Mouse (Mus musculus): Measurements from ENCODE around the gene Tnfaip3. TPM values are rescaled to one million over a fixed set of nuclear protein-coding genes. Genes with fewer than 3 reads are reported as not detected.

Tnfaip3 gene
- polyA plus RNA-seq, 1 experiment from 2014 or later = 4.0 TPM

DNA sequence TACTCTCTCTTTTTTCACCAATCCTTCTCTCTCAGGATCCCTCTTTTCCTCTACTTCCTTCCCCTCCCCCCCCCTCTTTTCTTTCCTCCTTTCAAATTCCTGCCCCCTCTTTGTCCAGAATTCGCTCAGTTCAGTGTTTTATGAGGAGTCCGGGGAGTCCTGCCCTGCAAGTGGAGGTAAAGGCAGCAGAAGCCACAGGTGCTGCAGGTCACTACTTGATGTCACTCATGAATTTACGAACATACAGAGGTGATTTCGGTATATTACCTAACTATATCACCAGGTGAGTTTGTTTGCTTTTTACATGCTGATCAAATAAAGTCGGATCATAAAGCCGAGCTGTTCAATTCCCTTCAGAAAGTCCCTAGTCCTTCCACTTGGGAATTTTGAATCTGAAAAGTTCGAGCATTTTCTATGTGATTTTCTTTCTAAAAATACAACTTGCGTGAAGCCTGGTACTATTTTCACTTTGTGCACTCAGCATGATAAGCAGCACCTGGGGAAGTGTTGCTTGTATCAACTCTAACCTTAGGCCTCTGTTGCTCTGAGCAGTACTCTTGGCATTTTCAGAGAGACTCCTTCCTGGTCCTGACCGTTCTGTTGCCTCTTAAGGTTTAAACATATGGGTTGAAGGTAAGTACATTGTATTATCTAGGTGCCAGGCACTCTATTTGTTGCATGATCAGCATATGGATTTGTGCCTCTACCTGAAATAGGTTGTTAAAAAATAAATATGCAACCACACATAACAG lies 29.5 kb upstream of the Tnfaip3 start:
- no peaks in the 10 kb centered on the region for H3K27me3 ChIP-seq (ENCODE audit: control insufficient read depth, insufficient read depth, low read length)
- no peaks in the 10 kb centered on the region for H3K4me1 ChIP-seq (ENCODE audit: control insufficient read depth, insufficient read depth, low read length)
- no peak overlapping the region for H3K27ac ChIP-seq (ENCODE audit: low read length)
- no peak for ATAC-seq (replicated peaks; ENCODE audit: extremely low read depth, insufficient read depth, low FRiP score)
- WGBS = 77% methylated on average over 9 of the region's 9 CpGs
- H3K4me3 ChIP-seq (ENCODE audit: low read length) = no peak overlapping the region
- H3K4me2 ChIP-seq (ENCODE audit: low read depth, low read length) = no peak overlapping the region
- no peaks in the 10 kb centered on the region for H3K36me3 ChIP-seq (ENCODE audit: control insufficient read depth, insufficient read depth)
- no peaks in the 10 kb centered on the region for H3K9me3 ChIP-seq (replicated peaks; ENCODE audit: control insufficient read depth, low read length)
- no peak overlapping the region for H3K9ac ChIP-seq (ENCODE audit: low read length)

DNA sequence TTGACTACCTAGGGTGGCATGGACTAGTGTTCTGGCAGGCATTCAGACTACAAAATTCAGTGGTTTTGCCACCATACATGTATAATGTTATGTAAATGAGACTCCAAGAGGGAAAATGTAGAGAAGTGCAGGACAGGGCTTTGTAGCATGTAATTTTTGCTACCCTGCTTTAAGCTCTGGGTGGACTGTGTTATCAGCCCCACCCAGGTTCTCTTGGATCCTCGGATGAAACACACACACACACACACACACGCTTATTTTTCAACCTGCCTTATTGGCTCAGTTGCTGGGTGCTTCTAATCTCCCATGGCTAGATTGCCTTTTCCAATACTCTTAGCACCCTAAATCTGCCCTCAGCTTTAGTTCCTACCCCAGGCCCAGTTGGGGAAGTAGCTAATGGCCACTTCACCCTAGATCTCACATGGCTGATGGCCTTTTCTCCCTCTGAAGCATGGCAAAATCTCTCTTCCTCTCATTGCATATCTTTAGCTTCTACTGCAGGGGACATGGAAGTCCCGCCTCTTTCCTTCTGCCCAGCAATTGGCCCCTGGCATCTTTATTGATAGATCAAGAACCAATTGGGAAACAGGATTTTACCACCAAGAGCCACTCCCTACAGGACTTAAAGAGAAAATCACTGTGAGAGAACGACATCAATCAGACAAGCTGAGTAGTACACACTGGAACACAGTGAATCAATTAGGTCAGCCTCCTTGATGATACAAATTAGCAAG lies 28.2 kb upstream of the Tnfaip3 start:
- Histone ChIP-seq H3K4me2 (ENCODE audit: low read depth, low read length) (no peak overlapping the region), H3K4me1 (ENCODE audit: control insufficient read depth, insufficient read depth, low read length) (no peaks in the 10 kb centered on the region), H3K9me3 (replicated peaks; ENCODE audit: control insufficient read depth, low read length) (no peaks in the 10 kb centered on the region), H3K9ac (ENCODE audit: low read length) (no peak overlapping the region), H3K36me3 (ENCODE audit: control insufficient read depth, insufficient read depth) (no peaks in the 10 kb centered on the region), H3K4me3 (ENCODE audit: low read length) (no peak overlapping the region), H3K27ac (ENCODE audit: low read length) (no peak overlapping the region), H3K27me3 (ENCODE audit: control insufficient read depth, insufficient read depth, low read length) (no peaks in the 10 kb centered on the region)
- ATAC-seq (replicated peaks; ENCODE audit: extremely low read depth, insufficient read depth, low FRiP score) = no peak
- WGBS = 64% methylated on average over 4 of the region's 4 CpGs

DNA sequence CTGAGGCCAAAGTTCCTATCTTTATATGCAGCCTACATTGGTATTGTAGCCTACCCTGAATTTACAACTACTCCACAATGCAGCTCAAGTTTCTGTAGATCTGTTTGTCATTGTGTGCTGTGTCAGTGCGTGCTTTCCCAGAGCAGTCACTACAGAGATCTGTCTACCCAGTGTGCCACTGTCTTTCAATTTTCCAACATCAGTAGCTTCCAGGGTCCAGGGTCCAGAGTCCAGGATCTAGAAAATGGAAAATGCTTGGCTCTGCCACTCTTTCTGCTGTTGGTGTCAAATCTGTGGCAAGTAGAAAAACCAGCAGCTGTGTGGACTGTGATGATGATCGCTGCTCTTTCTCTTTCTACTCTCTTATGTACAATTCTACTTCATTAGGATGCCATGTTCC lies 24.7 kb upstream of the Tnfaip3 start:
- H3K9me3 ChIP-seq (replicated peaks; ENCODE audit: control insufficient read depth, low read length) = no peaks in the 10 kb centered on the region
- H3K27me3 ChIP-seq (ENCODE audit: control insufficient read depth, insufficient read depth, low read length) = no peaks in the 10 kb centered on the region
- H3K9ac ChIP-seq (ENCODE audit: low read length) = no peak overlapping the region
- H3K27ac ChIP-seq (ENCODE audit: low read length) = no peak overlapping the region
- WGBS = 91% methylated on average over 2 of the region's 2 CpGs
- no peaks in the 10 kb centered on the region for H3K36me3 ChIP-seq (ENCODE audit: control insufficient read depth, insufficient read depth)
- ATAC-seq (replicated peaks; ENCODE audit: extremely low read depth, insufficient read depth, low FRiP score) = no peak
- no peak overlapping the region for H3K4me3 ChIP-seq (ENCODE audit: low read length)
- no peak overlapping the region for H3K4me2 ChIP-seq (ENCODE audit: low read depth, low read length)
- H3K4me1 ChIP-seq (ENCODE audit: control insufficient read depth, insufficient read depth, low read length) = peaks cover under 1% of the 10 kb centered on the region

DNA sequence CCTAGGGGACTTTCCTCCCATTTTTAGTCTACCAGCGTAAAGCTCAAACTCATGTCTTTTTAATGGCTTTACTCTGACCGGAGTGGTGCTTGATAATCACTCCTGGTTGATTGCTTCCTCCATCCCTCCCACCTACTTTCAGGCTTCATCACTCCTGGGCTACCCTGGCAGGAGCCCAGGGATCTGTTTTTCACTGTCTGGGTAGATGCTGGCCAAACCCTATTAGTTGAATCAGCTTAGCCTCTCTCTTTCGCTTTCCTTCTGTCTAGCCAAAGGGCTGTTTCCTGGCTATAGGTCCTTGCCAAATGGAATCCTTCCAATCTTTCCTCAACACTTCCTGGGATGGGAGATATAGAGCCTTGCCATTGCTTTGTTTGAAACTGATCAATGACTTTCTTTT lies 19.3 kb upstream of the Tnfaip3 start:
- 0 out of 2 replicates have a peak, but pooled peaks have one; percentile 37 for ATAC-seq (replicated peaks; ENCODE audit: extremely low read depth, insufficient read depth, low FRiP score)
- Histone ChIP-seq H3K4me3 (ENCODE audit: low read length) (no peak overlapping the region), H3K4me1 (ENCODE audit: control insufficient read depth, insufficient read depth, low read length) (peaks cover 12% of the 10 kb centered on the region), H3K4me2 (ENCODE audit: low read depth, low read length) (no peak overlapping the region), H3K9me3 (replicated peaks; ENCODE audit: control insufficient read depth, low read length) (no peaks in the 10 kb centered on the region), H3K36me3 (ENCODE audit: control insufficient read depth, insufficient read depth) (no peaks in the 10 kb centered on the region), H3K27ac (ENCODE audit: low read length) (no peak overlapping the region), H3K9ac (ENCODE audit: low read length) (no peak overlapping the region), H3K27me3 (ENCODE audit: control insufficient read depth, insufficient read depth, low read length) (no peaks in the 10 kb centered on the region)
- 29% methylated on average over 3 of the region's 3 CpGs for WGBS

- Histone ChIP-seq H3K27me3 (ENCODE audit: control insufficient read depth, insufficient read depth, low read length) (no peaks in the 10 kb centered on the region), H3K4me3 (ENCODE audit: low read length) (no peak overlapping the region), H3K9ac (ENCODE audit: low read length) (no peak overlapping the region), H3K4me1 (ENCODE audit: control insufficient read depth, insufficient read depth, low read length) (peaks cover 12% of the 10 kb centered on the region), H3K4me2 (ENCODE audit: low read depth, low read length) (no peak overlapping the region), H3K36me3 (ENCODE audit: control insufficient read depth, insufficient read depth) (no peaks in the 10 kb centered on the region), H3K9me3 (replicated peaks; ENCODE audit: control insufficient read depth, low read length) (no peaks in the 10 kb centered on the region), H3K27ac (ENCODE audit: low read length) (no peak overlapping the region)
- ATAC-seq (replicated peaks; ENCODE audit: extremely low read depth, insufficient read depth, low FRiP score) = no peak
- WGBS = 71% methylated on average over 1 of the region's 1 CpGs
Observed at GRCm38 (mm10) chr10:19033696-19034095, 18.2 kb upstream of the Tnfaip3 start.

DNA sequence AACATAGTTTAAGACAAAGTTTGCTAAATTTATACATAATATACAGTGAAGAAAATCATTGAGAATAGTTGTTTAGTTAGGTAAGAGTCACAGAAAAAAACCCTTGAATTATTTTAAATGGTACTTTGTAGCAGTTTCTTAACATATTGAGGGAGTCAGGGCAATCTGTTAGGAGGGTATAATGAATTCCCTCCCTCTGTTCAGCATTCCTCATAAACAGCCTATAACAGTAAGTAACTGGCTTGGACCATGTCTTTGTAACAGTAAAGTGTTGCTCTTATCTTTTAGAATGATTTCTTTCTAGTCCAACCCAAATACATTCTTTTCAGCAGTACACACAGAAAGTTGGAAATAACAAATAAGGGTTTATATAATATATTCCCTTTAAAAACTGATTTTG lies 16.4 kb upstream of the Tnfaip3 start:
- H3K27me3 ChIP-seq (ENCODE audit: control insufficient read depth, insufficient read depth, low read length) = no peaks in the 10 kb centered on the region
- ATAC-seq (replicated peaks; ENCODE audit: extremely low read depth, insufficient read depth, low FRiP score) = no peak
- no peak overlapping the region for H3K9ac ChIP-seq (ENCODE audit: low read length)
- no peaks in the 10 kb centered on the region for H3K36me3 ChIP-seq (ENCODE audit: control insufficient read depth, insufficient read depth)
- peaks cover 12% of the 10 kb centered on the region for H3K4me1 ChIP-seq (ENCODE audit: control insufficient read depth, insufficient read depth, low read length)
- no peaks in the 10 kb centered on the region for H3K9me3 ChIP-seq (replicated peaks; ENCODE audit: control insufficient read depth, low read length)
- H3K4me2 ChIP-seq (ENCODE audit: low read depth, low read length) = no peak overlapping the region
- no peak overlapping the region for H3K27ac ChIP-seq (ENCODE audit: low read length)
- no peak overlapping the region for H3K4me3 ChIP-seq (ENCODE audit: low read length)

GRCm38 (mm10) chr10:19030628-19031027 lies 15.2 kb upstream of the Tnfaip3 start:
- ATAC-seq (replicated peaks; ENCODE audit: extremely low read depth, insufficient read depth, low FRiP score) = no peak
- Histone ChIP-seq H3K36me3 (ENCODE audit: control insufficient read depth, insufficient read depth) (no peaks in the 10 kb centered on the region), H3K9ac (ENCODE audit: low read length) (no peak overlapping the region), H3K4me2 (ENCODE audit: low read depth, low read length) (no peak overlapping the region), H3K4me3 (ENCODE audit: low read length) (no peak overlapping the region), H3K9me3 (replicated peaks; ENCODE audit: control insufficient read depth, low read length) (no peaks in the 10 kb centered on the region), H3K4me1 (ENCODE audit: control insufficient read depth, insufficient read depth, low read length) (peaks cover 12% of the 10 kb centered on the region), H3K27me3 (ENCODE audit: control insufficient read depth, insufficient read depth, low read length) (no peaks in the 10 kb centered on the region), H3K27ac (ENCODE audit: low read length) (no peak overlapping the region)
- 70% methylated on average over 2 of the region's 2 CpGs for WGBS

DNA sequence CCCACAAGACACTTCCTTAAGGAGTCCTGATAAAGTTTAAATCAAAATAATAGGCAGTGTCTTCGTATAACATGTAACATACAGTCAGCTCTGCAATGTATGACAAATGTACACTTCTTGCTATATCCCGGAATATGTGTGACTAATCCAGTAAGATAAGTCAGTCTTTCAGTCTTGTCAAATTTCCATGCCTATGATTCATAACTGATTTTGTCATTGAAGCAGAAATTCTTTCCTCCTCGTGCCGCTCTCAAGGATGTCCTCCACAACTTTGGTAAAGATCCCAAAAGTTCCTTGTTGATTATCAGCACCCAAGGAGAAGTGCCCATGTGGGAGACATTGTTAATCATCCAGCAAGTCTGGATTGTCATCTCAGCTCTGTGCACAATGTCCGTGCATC lies 11.3 kb upstream of the Tnfaip3 start:
- Histone ChIP-seq H3K4me3 (ENCODE audit: low read length) (no peak overlapping the region), H3K4me2 (ENCODE audit: low read depth, low read length) (no peak overlapping the region), H3K36me3 (ENCODE audit: control insufficient read depth, insufficient read depth) (no peaks in the 10 kb centered on the region), H3K27me3 (ENCODE audit: control insufficient read depth, insufficient read depth, low read length) (no peaks in the 10 kb centered on the region), H3K9me3 (replicated peaks; ENCODE audit: control insufficient read depth, low read length) (no peaks in the 10 kb centered on the region), H3K27ac (ENCODE audit: low read length) (no peak overlapping the region), H3K4me1 (ENCODE audit: control insufficient read depth, insufficient read depth, low read length) (no peaks in the 10 kb centered on the region), H3K9ac (ENCODE audit: low read length) (no peak overlapping the region)
- no peak for ATAC-seq (replicated peaks; ENCODE audit: extremely low read depth, insufficient read depth, low FRiP score)
- WGBS = 88% methylated on average over 5 of the region's 5 CpGs

DNA sequence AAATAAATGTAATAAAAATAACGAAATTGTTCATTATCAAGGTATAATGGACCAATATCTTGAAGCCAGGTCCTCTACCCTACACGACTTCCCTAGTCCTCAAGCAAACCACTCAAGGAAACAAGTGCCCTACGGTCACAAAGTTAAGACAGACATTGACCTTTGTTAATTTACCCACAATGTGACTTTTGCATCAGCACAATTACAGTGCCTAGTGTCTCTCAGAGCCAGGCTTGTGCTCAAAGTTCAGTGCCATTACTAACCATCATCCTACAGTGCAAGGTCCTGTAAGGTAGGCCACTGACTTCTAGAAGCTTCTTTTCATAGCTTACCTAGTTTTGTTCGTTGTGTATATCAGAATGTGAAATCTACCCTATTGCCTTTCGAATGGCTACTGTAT lies 8.9 kb upstream of the Tnfaip3 start:
- no peaks in the 10 kb centered on the region for H3K27me3 ChIP-seq (ENCODE audit: control insufficient read depth, insufficient read depth, low read length)
- no peak overlapping the region for H3K9ac ChIP-seq (ENCODE audit: low read length)
- no peaks in the 10 kb centered on the region for H3K9me3 ChIP-seq (replicated peaks; ENCODE audit: control insufficient read depth, low read length)
- 85% methylated on average over 5 of the region's 5 CpGs for WGBS
- H3K4me3 ChIP-seq (ENCODE audit: low read length) = no peak overlapping the region
- no peak for ATAC-seq (replicated peaks; ENCODE audit: extremely low read depth, insufficient read depth, low FRiP score)
- H3K27ac ChIP-seq (ENCODE audit: low read length) = no peak overlapping the region
- no peak overlapping the region for H3K4me2 ChIP-seq (ENCODE audit: low read depth, low read length)
- H3K36me3 ChIP-seq (ENCODE audit: control insufficient read depth, insufficient read depth) = no peaks in the 10 kb centered on the region
- no peaks in the 10 kb centered on the region for H3K4me1 ChIP-seq (ENCODE audit: control insufficient read depth, insufficient read depth, low read length)

Measured in heart, embryonic 16.5 days (tissue).